Mouse (Mus musculus) intestine, embryonic 16.5 days (tissue): ENCODE data around the gene Slc48a1. TPM values are rescaled to one million over a fixed set of nuclear protein-coding genes. Genes with fewer than 3 reads are reported as not detected.
A peak's percentile ranks its signal among the peaks of the same experiment; 100 is the strongest.

Experiments
- ATAC-seq: fragments of 200-750 bp; cut with Nextera tagmentation; 2 replicates; pipeline ENCODE4 v1.8.0; 2017; ENCODE audit warnings: moderate TSS enrichment, moderate library complexity
- H3K27ac ChIP-seq: fragments of 300-500 bp; sonication (generic); 2 replicates; pipeline ENCODE4 v1.5.1; 2014; ENCODE audit warnings: mild to moderate bottlenecking, low read length
- H3K27me3 ChIP-seq: fragments of 300-500 bp; sonication (generic); replicated peaks from 2 replicates; pipeline ENCODE4 v1.6.1; 2014; ENCODE audit warnings: low read length, control low read depth, mixed read lengths; ENCODE audit not compliant: control insufficient read depth, insufficient read depth
- H3K36me3 ChIP-seq: fragments of 300-500 bp; sonication (generic); 2 replicates; pipeline ENCODE4 v1.6.1; 2014; ENCODE audit warnings: low read length, control low read depth; ENCODE audit not compliant: control insufficient read depth, insufficient read depth
- H3K4me1 ChIP-seq: fragments of 300-500 bp; sonication (generic); 2 replicates; pipeline ENCODE4 v1.6.1; 2014; ENCODE audit warnings: low read length, control low read depth, mixed read lengths; ENCODE audit not compliant: control insufficient read depth, insufficient read depth
- H3K4me2 ChIP-seq: fragments of 300-500 bp; sonication (generic); 2 replicates; pipeline ENCODE4 v1.6.1; 2014; ENCODE audit warnings: low read depth, low read length, control low read depth
- H3K4me3 ChIP-seq: fragments of 300-500 bp; sonication (generic); 2 replicates; pipeline ENCODE4 v1.5.1; 2014; ENCODE audit warnings: mild to moderate bottlenecking, low read length
- H3K9ac ChIP-seq: fragments of 300-500 bp; sonication (generic); 2 replicates; pipeline ENCODE4 v1.6.1; 2014; ENCODE audit warnings: low read depth, low read length
- H3K9me3 ChIP-seq: fragments of 300-500 bp; sonication (generic); 2 replicates; pipeline ENCODE4 v1.6.1; 2016; ENCODE audit warnings: low read length, control low read depth; ENCODE audit not compliant: control insufficient read depth
- WGBS: fragments of 180-500 bp; shearing (Covaris S2); extraction: QIAGEN DNeasy Blood & Tissue Kit; methylation state at CpG from one replicate; pipeline ENCODE4 v1.1.7; 2014; 5-methylcytosine and 5-hydroxymethylcytosine counted together
- polyA plus RNA-seq: library from polyadenylated mRNA; unstranded; fragments of >200 nt; fragmentation: Nextera tagmentation; extraction: Ambion mirVana; gene quantifications from 2 replicates; pipeline ENCODE4 v1.2.1, GENCODE M21; 2015

The Slc48a1 gene
- polyA plus RNA-seq, 1 experiment from 2014 or later: 26.9 TPM

DNA sequence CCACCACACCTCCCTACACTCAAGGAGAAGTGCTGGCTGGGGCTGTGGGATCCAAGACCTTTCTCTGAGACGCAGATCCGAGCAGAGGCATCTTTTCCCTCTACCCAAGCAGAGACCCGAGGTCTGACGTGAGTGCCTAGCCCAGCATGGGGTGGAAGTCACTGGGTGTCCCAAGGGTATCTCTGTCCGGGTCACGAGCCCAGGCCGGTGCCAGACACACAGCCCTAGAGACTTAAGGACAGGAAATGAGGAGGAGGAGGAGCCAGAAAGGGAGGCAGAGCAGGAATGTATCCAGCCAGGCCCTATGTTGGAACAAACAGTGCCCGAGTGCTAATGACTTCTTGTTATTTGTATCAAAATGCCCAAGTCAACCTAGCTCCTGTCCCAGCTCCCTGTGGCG is 15.6 kb upstream of the Slc48a1 start:
- peaks cover 11% of the 10 kb centered on the region; the same call in 1 of the 2 replicates for H3K27me3 ChIP-seq
- H3K4me3 ChIP-seq: no peak overlapping the region
- 61% methylated on average over 9 of the region's 9 CpGs for WGBS
- no peak overlapping the region for H3K27ac ChIP-seq
- no peak for ATAC-seq
- H3K36me3 ChIP-seq: no peaks in the 10 kb centered on the region
- H3K4me2 ChIP-seq: no peak overlapping the region
- no peaks in the 10 kb centered on the region for H3K9me3 ChIP-seq
- peaks cover 14% of the 10 kb centered on the region for H3K4me1 ChIP-seq
- no peak overlapping the region for H3K9ac ChIP-seq

GRCm38 (mm10) chr15:97763256-97764049 is 14.9 kb upstream of the Slc48a1 start:
- H3K4me1 ChIP-seq: peaks cover 18% of the 10 kb centered on the region
- H3K9me3 ChIP-seq: no peaks in the 10 kb centered on the region
- no peak overlapping the region for H3K4me3 ChIP-seq
- whole genome bisulfite sequencing: 67% methylated on average over 9 of the region's 9 CpGs
- ATAC-seq: no peak
- no peaks in the 10 kb centered on the region for H3K36me3 ChIP-seq
- H3K9ac ChIP-seq: no peak overlapping the region
- H3K27me3 ChIP-seq: peaks cover 11% of the 10 kb centered on the region; the same call in 1 of the 2 replicates
- no peak overlapping the region for H3K4me2 ChIP-seq
- no peak overlapping the region for H3K27ac ChIP-seq

GRCm38 (mm10) chr15:97764532-97764931 is 13.8 kb upstream of the Slc48a1 start:
- Histone ChIP-seq H3K9me3 (no peaks in the 10 kb centered on the region), H3K27ac (no peak overlapping the region), H3K4me3 (no peak overlapping the region), H3K27me3 (peaks cover 11% of the 10 kb centered on the region; the same call in 1 of the 2 replicates), H3K9ac (no peak overlapping the region), H3K4me1 (peaks cover 18% of the 10 kb centered on the region), H3K36me3 (no peaks in the 10 kb centered on the region), H3K4me2 (no peak overlapping the region)
- ATAC-seq: no peak
- 61% methylated on average over 2 of the region's 2 CpGs for WGBS

DNA sequence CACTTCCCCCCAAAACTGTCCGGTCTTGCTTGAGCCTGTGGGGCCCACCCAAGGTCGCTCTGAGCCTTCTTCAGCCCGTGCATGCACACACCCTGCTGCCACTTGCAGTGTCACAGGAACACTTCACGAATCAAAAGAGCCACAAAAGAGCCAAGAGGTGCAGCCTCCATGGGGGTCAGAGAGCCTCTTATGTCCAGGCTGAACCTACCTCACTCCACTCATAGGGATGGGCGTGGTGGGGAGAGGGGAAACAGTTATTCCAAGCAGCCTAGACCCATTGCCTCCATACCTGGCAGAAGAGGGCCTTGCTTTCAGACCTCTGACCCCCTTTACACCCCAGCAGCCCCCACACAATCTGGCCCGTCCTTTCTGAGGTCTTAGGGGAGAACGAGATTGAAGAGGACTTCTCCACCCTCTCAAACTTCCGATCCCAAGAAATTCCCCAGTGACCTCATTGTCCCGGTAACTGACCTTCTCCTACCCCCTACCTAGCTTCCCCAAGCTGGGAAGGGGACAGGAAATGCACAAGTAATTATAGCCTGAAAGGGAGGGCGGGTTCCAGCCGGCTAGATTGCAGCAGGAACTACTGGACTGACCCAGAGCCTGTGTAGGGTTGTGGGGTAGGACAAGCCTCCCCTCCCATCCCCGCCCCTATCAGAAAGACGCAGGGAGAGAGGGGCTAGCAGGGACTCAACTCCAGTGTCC is 13.1 kb upstream of the Slc48a1 start:
- no peak overlapping the region for H3K27ac ChIP-seq
- no peak overlapping the region for H3K9ac ChIP-seq

DNA sequence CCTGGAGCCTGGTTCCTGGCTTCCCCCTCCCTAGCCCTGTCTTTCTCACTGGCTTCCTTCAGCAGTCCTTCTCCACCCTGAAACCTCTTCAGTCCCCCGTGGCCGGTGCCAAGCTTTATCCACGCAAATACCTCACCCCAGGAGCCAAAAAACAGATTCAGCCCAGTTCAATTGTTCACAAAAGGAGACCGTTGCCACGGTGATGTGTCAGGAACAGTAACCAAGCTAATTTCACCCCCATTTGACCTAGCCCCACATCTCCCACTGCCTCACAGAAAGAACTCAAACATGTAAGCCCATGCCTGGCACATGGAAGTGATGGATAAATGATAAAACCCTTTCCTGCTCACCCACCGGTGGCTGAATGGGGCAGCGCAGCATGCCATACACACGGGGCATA is 12.1 kb upstream of the Slc48a1 start:
- WGBS: 28% methylated on average over 8 of the region's 8 CpGs
- Histone ChIP-seq H3K9me3 (no peaks in the 10 kb centered on the region), H3K4me2 (peak overlapping the region; percentile 99), H3K27me3 (peaks cover 11% of the 10 kb centered on the region; the same call in 1 of the 2 replicates), H3K4me1 (peaks cover 18% of the 10 kb centered on the region), H3K4me3 (peak overlapping the region; percentile 62), H3K27ac (peak overlapping the region; percentile 6; the same call in 1 of the 2 replicates), H3K36me3 (no peaks in the 10 kb centered on the region), H3K9ac (peak overlapping the region; percentile 69; the same call in 1 of the 2 replicates)
- ATAC-seq: no peak

More for the DNA sequence above, 13.1 kb upstream of the Slc48a1 start:
- Histone ChIP-seq H3K9me3 (no peaks in the 10 kb centered on the region), H3K4me3 (0 out of 2 replicates have a peak overlapping the region, but pooled peaks have one; percentile 4), H3K36me3 (no peaks in the 10 kb centered on the region), H3K4me2 (0 out of 2 replicates have a peak overlapping the region, but pooled peaks have one; percentile 25), H3K27me3 (peaks cover 11% of the 10 kb centered on the region; the same call in 1 of the 2 replicates), H3K4me1 (peaks cover 18% of the 10 kb centered on the region)
- ATAC-seq: no peak
- 47% methylated on average over 13 of the region's 13 CpGs for WGBS

DNA sequence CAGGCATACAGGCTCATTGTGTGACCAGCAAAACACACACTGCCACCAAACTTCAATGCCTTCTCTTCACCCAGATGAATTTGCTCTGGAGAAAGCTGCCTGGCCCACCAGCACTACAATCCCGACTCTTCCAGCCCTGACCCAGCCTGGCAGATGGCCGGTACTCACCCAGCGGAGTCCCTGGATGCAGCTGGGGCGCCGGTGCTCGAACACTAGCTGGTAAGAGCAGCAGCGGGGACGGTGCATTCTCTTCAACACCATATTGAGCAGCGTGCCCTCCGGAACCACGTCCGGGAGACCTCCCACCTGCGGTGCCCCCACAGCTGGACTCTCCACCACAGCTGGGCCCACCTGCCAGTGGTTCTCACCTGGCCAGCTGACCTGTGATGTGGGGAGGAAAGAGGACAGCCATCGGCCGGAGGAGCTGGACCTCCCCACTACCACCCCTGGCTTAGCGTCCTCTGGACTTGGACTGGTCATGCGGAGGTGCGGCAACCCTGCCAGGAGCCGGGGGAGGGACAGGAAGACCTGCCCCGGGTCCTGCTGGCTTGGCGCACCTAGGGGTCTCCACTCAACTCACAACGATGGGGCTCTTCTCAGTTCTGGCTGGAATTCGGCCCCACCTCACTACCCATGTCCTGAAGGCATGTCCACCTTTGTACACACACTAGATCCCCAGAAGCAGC is 11.6 kb upstream of the Slc48a1 start:
- peak overlapping the region; percentile 99 for H3K4me2 ChIP-seq
- no peak for ATAC-seq
- peaks cover 16% of the 10 kb centered on the region for H3K4me1 ChIP-seq
- H3K27me3 ChIP-seq: peaks cover 11% of the 10 kb centered on the region; the same call in 1 of the 2 replicates
- H3K4me3 ChIP-seq: peak overlapping the region; percentile 62
- WGBS: 16% methylated on average over 23 of the region's 23 CpGs
- H3K27ac ChIP-seq: peak overlapping the region; percentile 37
- no peaks in the 10 kb centered on the region for H3K36me3 ChIP-seq
- peak overlapping the region; percentile 69 for H3K9ac ChIP-seq
- H3K9me3 ChIP-seq: no peaks in the 10 kb centered on the region

GRCm38 (mm10) chr15:97767280-97768186 is 10.8 kb upstream of the Slc48a1 start, which contains the start of gene Rapgef3:
TSS of gene Rapgef3 (minus strand) at chr15:97767972.
- Histone ChIP-seq H3K4me2 (peak within 1 kb of the TSS; percentile 99), H3K4me1 (peaks cover 18% of the 10 kb centered on the region), H3K27ac (peak within 1 kb of the TSS; percentile 61), H3K9me3 (no peaks in the 10 kb centered on the region), H3K27me3 (peaks cover 11% of the 10 kb centered on the region; the same call in 1 of the 2 replicates), H3K4me3 (peak within 1 kb of the TSS; percentile 62), H3K9ac (peak within 1 kb of the TSS; percentile 69), H3K36me3 (no peaks in the 10 kb centered on the region)
- ATAC-seq: peak; percentile 86
- WGBS: under 1% methylated on average over 44 of the region's 44 CpGs

DNA sequence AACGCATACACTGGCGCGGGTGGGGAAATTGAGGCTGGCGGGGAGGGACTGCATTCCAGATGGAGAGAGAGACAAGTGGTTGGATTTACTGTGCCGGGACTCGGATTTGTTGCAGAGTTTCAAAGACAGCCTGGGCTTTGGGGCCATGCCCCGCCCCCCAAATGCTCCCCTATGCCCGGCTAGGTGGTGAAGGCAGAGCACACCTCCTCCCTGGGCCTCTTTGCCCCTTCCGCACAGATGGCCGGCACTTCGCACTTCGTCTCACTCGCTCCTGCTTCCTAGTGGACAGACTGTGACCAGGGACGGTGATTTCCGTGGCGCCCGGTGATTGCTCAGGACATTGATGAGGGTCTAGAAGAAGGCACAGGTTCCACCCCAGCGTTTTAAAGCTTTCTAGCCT is 10.1 kb upstream of the Slc48a1 start:
- Histone ChIP-seq H3K4me3 (peak overlapping the region; percentile 62), H3K27ac (peak overlapping the region; percentile 61), H3K4me1 (peaks cover 24% of the 10 kb centered on the region), H3K9me3 (no peaks in the 10 kb centered on the region), H3K27me3 (peaks cover 11% of the 10 kb centered on the region; the same call in 1 of the 2 replicates), H3K4me2 (peak overlapping the region; percentile 99), H3K36me3 (no peaks in the 10 kb centered on the region), H3K9ac (peak overlapping the region; percentile 69)
- ATAC-seq: peak; percentile 42
- WGBS: 1% methylated on average over 18 of the region's 18 CpGs
